Mouse (Mus musculus) hindbrain, embryonic 13.5 days (tissue): Measurements from ENCODE around the gene Tmsb15b2. TPM values are rescaled to one million over a fixed set of nuclear protein-coding genes. Genes with fewer than 3 reads are reported as not detected.
"Not testable (repeated sequence)": the region's sequence is repeated elsewhere in the genome, so short reads cannot be mapped to it uniquely, and the experiment has no call there.

Experiments used
- ATAC-seq: fragments of 200-750 bp; cut with Nextera tagmentation; 2 replicates; pipeline ENCODE4 v1.8.0; 2017; ENCODE audit warnings: moderate TSS enrichment; ENCODE audit not compliant: low FRiP score
- H3K27ac ChIP-seq: fragments of 300-500 bp; sonication (generic); 2 replicates; pipeline ENCODE4 v1.5.1; 2015; ENCODE audit warnings: inconsistent platforms, mild to moderate bottlenecking, moderate library complexity
- H3K27me3 ChIP-seq: fragments of 300-500 bp; sonication (generic); 2 replicates; pipeline ENCODE4 v1.6.1; 2015; ENCODE audit warnings: mild to moderate bottlenecking, inconsistent platforms
- H3K36me3 ChIP-seq: fragments of 300-500 bp; sonication (generic); 2 replicates; pipeline ENCODE4 v1.6.1; 2015; ENCODE audit warnings: mild to moderate bottlenecking, inconsistent platforms
- H3K4me1 ChIP-seq: fragments of 300-500 bp; sonication (generic); replicated peaks from 2 replicates; pipeline ENCODE4 v1.6.1; 2015; ENCODE audit warnings: inconsistent platforms
- H3K4me2 ChIP-seq: fragments of 300-500 bp; sonication (generic); 2 replicates; pipeline ENCODE4 v1.6.1; 2015; ENCODE audit warnings: inconsistent platforms, mild to moderate bottlenecking, moderate library complexity
- H3K4me3 ChIP-seq: fragments of 300-500 bp; sonication (generic); 2 replicates; pipeline ENCODE4 v1.5.1; 2015; ENCODE audit warnings: mild to moderate bottlenecking, inconsistent platforms
- H3K9ac ChIP-seq: fragments of 300-500 bp; sonication (generic); 2 replicates; pipeline ENCODE4 v1.6.1; 2015; ENCODE audit warnings: mild to moderate bottlenecking, inconsistent platforms
- H3K9me3 ChIP-seq: fragments of 300-500 bp; sonication (generic); 2 replicates; pipeline ENCODE4 v1.6.1; 2016; ENCODE audit warnings: inconsistent platforms
- WGBS: fragments of 180-500 bp; shearing (Covaris S2); methylation state at CpG from one replicate; pipeline ENCODE4 v1.1.7; 2015; 5-methylcytosine and 5-hydroxymethylcytosine counted together
- polyA plus RNA-seq: library from polyadenylated mRNA; unstranded; fragments of >200 nt; fragmentation: Nextera tagmentation; extraction: Ambion mirVana; gene quantifications from 2 replicates; pipeline ENCODE4 v1.2.1, GENCODE M21; 2015

The Tmsb15b2 gene
- 110 and 120 TPM in 2 replicates for polyA plus RNA-seq

DNA sequence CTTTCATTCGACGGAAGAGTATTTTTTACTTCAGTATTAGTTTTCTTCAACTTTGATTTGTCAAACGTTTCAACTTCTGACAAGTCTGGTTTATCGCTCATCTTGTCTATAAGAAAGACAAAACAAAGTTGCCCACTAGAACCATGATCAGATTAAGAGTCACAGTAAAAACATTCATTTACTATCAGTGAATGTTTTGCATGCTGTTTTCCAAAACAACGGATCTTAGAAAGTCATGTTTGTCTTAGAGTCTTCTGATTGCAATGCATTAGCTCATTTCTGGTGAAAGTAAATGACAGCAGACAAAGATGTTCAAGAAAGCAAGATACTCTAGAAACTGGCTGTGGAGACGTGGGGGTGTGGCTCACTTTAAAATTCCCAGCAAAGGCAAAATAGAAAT, at the start of gene Tmsb15b2:
Tmsb15b2 (minus strand) TSS at position 101 of the 400 bp plus-strand sequence.
- not testable (repeated sequence) for H3K27ac ChIP-seq, H3K4me1 ChIP-seq, H3K9me3 ChIP-seq, ATAC-seq, H3K36me3 ChIP-seq, H3K27me3 ChIP-seq
- peak within 1 kb of the TSS; percentile 45 for H3K4me3 ChIP-seq
- 88% methylated on average over 6 of the region's 6 CpGs for WGBS
- peak within 1 kb of the TSS; percentile 61 for H3K9ac ChIP-seq
- peak within 1 kb of the TSS; percentile 58 for H3K4me2 ChIP-seq

GRCm38 (mm10) chrX:137019310-137019709, 44.0 kb upstream of the Tmsb15b2 start:
- Histone ChIP-seq H3K9me3 (no peaks in the 10 kb centered on the region), H3K9ac (no peak overlapping the region), H3K4me3 (no peak overlapping the region), H3K27ac (no peak overlapping the region), H3K4me1 (no peaks in the 10 kb centered on the region), H3K36me3 (no peaks in the 10 kb centered on the region), H3K27me3 (no peaks in the 10 kb centered on the region), H3K4me2 (no peak overlapping the region)
- WGBS, result 24% methylated on average over 1 of the region's 1 CpGs
- ATAC-seq, result no peak; the same call in 1 of the 2 replicates

GRCm38 (mm10) chrX:137017668-137018067, 42.4 kb upstream of the Tmsb15b2 start:
- no peak for ATAC-seq
- Histone ChIP-seq H3K4me2 (no peak overlapping the region), H3K27ac (no peak overlapping the region), H3K27me3 (no peaks in the 10 kb centered on the region), H3K4me3 (no peak overlapping the region), H3K36me3 (no peaks in the 10 kb centered on the region), H3K9ac (no peak overlapping the region), H3K9me3 (no peaks in the 10 kb centered on the region), H3K4me1 (no peaks in the 10 kb centered on the region)
- 67% methylated on average over 1 of the region's 1 CpGs for WGBS

DNA sequence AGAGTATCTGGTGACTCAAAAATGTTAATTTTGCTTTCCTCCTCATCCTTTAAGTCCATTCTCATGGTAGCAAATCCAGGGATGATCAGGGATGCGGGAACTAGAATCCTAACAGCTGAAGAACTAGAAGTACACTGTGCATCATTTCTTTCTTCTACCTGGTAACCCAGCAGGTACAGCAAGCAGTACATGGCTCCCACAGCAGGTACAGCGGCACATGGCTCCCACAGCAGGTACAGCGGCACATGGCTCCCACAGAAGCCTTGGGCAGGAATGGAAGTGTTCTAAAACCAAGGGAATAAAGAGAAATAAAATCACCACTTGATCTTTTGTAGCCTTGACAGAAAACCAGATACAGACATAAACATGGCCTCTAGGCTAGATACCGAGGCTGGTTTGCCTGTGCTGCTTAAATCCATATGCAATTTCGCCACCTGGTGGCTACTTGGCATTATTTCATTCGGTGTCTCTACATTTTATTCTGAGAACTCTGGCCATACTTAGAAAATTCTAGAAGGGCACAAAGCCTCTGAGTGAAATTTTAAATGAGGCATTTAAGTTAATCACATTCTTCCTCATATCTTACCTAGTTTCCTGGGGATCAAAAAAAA, 39.9 kb upstream of the Tmsb15b2 start:
- H3K36me3 ChIP-seq, result no peaks in the 10 kb centered on the region
- ATAC-seq, result no peak
- H3K27me3 ChIP-seq, result no peaks in the 10 kb centered on the region
- no peaks in the 10 kb centered on the region for H3K4me1 ChIP-seq
- no peak overlapping the region for H3K9ac ChIP-seq
- WGBS, result 53% methylated on average over 6 of the region's 6 CpGs
- no peak overlapping the region for H3K4me2 ChIP-seq
- H3K27ac ChIP-seq, result no peak overlapping the region
- H3K9me3 ChIP-seq, result no peaks in the 10 kb centered on the region
- H3K4me3 ChIP-seq, result no peak overlapping the region

DNA sequence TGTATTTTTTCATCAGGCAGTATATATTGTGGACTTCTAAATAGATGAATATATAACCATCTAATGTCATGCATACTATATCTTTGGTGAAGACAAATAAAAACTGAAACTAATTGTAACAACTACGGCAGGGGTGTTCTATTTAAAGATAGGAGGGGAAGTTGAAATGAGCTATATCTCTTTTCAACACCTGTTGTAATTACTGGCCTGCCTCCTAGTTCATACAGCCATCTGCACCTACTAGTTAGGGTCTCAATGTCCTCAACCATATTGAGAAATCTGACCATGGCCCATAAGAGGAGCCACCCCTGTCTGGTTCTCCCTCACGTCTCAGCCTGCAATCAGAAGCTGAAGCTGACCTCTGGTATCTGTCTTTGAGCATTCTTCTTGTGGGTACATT, 21.0 kb upstream of the Tmsb15b2 start:
- peaks cover 20% of the 10 kb centered on the region for H3K4me1 ChIP-seq
- no peak overlapping the region for H3K27ac ChIP-seq
- H3K9me3 ChIP-seq, result no peaks in the 10 kb centered on the region
- H3K4me3 ChIP-seq, result no peak overlapping the region
- no peak overlapping the region for H3K4me2 ChIP-seq
- no peaks in the 10 kb centered on the region for H3K27me3 ChIP-seq
- no peak overlapping the region for H3K9ac ChIP-seq
- H3K36me3 ChIP-seq, result no peaks in the 10 kb centered on the region
- ATAC-seq, result no peak
- WGBS, result 82% methylated on average over 2 of the region's 2 CpGs

- H3K4me1 ChIP-seq, result peaks cover 23% of the 10 kb centered on the region
- H3K27me3 ChIP-seq, result no peaks in the 10 kb centered on the region
- peak overlapping the region; percentile 61 for H3K4me2 ChIP-seq
- no peaks in the 10 kb centered on the region for H3K36me3 ChIP-seq
- H3K9ac ChIP-seq, result peak overlapping the region; percentile 76
- peak overlapping the region; percentile 54 for H3K4me3 ChIP-seq
- peak overlapping the region; percentile 90 for H3K27ac ChIP-seq
- ATAC-seq, result no peak
- 24% methylated on average over 14 of the region's 14 CpGs for WGBS
- H3K9me3 ChIP-seq, result no peaks in the 10 kb centered on the region
Observed at GRCm38 (mm10) chrX:136993641-136994040, 18.3 kb upstream of the Tmsb15b2 start.

- Histone ChIP-seq H3K27me3 (no peaks in the 10 kb centered on the region), H3K36me3 (no peaks in the 10 kb centered on the region), H3K4me2 (peak within 1 kb of the TSS; percentile 61), H3K9me3 (no peaks in the 10 kb centered on the region), H3K4me1 (peaks cover 23% of the 10 kb centered on the region), H3K27ac (peak within 1 kb of the TSS; percentile 90), H3K9ac (peak within 1 kb of the TSS; percentile 76), H3K4me3 (peak within 1 kb of the TSS; percentile 54)
- 17% methylated on average over 26 of the region's 26 CpGs for WGBS
- peak; percentile 98 for ATAC-seq
Observed at GRCm38 (mm10) chrX:136992978-136993547, 17.8 kb upstream of the Tmsb15b2 start, which contains the start of gene Zcchc18. TSS of gene Zcchc18 (plus strand) at chrX:136993155.

- Histone ChIP-seq H3K4me2 (peak overlapping the region; percentile 61), H3K9me3 (no peaks in the 10 kb centered on the region), H3K4me3 (peak overlapping the region; percentile 54), H3K36me3 (no peaks in the 10 kb centered on the region), H3K9ac (peak overlapping the region; percentile 76), H3K27ac (peak overlapping the region; percentile 90), H3K4me1 (peaks cover 23% of the 10 kb centered on the region), H3K27me3 (no peaks in the 10 kb centered on the region)
- peak; percentile 73 for ATAC-seq
- WGBS, result 15% methylated on average over 19 of the region's 19 CpGs
Observed at GRCm38 (mm10) chrX:136992191-136992965, 17.1 kb upstream of the Tmsb15b2 start.

- no peaks in the 10 kb centered on the region for H3K9me3 ChIP-seq
- ATAC-seq, result no peak
- no peak overlapping the region for H3K27ac ChIP-seq
- peak overlapping the region; percentile 61; the same call in 1 of the 2 replicates for H3K4me2 ChIP-seq
- WGBS, result 49% methylated on average over 2 of the region's 2 CpGs
- no peak overlapping the region for H3K9ac ChIP-seq
- H3K4me1 ChIP-seq, result peaks cover 23% of the 10 kb centered on the region
- H3K4me3 ChIP-seq, result no peak overlapping the region
- no peaks in the 10 kb centered on the region for H3K27me3 ChIP-seq
- no peaks in the 10 kb centered on the region for H3K36me3 ChIP-seq
Observed at GRCm38 (mm10) chrX:136991274-136991673, 16.0 kb upstream of the Tmsb15b2 start.

DNA sequence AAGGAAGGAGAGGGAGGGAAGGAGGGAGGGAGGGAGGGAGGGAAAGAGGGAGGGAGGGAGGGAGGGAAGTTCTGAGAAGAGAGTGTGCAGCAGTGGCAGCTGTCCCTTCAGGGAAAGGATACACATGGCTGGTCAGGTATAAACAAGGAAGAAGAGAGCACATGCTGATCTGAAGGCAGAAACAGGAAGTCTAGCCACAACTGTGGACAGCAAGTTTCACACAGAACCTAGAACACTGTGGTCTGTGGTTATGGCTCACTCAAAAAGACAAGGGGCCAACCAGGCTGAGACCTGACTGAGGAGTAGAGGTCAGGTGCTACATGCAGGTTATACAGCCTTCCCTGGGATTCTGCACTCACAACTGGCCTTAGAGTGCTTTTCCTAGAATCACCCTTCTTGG, 10.7 kb upstream of the Tmsb15b2 start:
- Histone ChIP-seq H3K9ac (no peak overlapping the region), H3K4me1 (peaks cover 1% of the 10 kb centered on the region), H3K4me2 (no peak overlapping the region), H3K9me3 (no peaks in the 10 kb centered on the region), H3K4me3 (no peak overlapping the region), H3K27ac (no peak overlapping the region), H3K36me3 (peaks cover 3% of the 10 kb centered on the region; the same call in 1 of the 2 replicates), H3K27me3 (no peaks in the 10 kb centered on the region)
- ATAC-seq, result no peak

DNA sequence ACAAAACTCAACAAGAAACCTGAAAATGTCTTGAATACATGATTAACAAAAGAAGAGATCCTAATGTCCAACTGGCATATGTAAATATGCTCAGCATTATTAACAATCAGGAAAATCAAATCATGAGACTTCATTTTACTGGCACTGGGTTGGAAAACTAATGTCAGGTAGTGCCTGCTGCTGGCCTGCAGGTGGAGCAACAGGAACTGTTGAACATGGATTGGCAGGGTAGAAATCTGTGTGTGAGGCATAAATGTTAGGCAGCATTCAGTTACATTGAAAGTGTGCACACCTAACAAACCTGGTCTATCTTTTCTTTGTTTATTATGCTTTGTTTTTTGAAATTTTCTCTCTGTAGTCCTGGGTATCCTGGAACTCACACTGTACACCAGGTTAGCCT, 3.3 kb upstream of the Tmsb15b2 start:
- Histone ChIP-seq H3K9ac (no peak overlapping the region), H3K9me3 (no peaks in the 10 kb centered on the region), H3K27me3 (no peaks in the 10 kb centered on the region), H3K36me3 (peaks cover 3% of the 10 kb centered on the region; the same call in 1 of the 2 replicates), H3K4me3 (no peak overlapping the region), H3K27ac (no peak overlapping the region), H3K4me1 (no peaks in the 10 kb centered on the region), H3K4me2 (no peak overlapping the region)
- no peak for ATAC-seq

DNA sequence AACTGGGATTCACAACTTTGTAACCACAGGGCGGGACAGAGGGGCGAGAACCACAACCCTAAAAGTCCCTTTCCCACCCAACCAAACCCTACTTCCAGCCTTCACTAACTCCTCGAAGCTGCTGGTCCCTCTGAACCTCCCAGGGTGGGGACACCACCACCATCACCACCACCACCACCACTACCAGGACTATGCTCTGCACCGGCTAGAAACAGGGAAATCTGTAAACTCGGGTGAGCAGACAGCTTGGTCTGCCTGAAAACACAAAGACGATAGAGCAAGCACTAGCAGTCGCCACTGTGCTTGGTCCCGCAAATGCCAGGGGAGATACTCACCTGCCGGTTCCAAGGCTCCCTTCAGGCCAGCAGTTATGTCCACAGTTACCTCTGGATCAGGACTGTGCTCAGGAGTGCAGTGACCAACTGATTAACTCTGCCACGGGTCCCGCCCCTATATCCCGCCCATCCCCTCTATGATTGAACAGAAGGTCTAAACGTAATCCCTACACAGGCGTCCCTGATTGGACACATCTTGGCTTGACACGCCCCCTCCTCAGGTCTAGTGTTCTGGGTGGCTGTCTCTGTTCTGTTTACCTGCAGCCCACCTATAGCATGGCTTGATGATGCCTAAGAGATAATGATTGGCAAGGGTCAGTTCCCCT, 1.3 kb upstream of the Tmsb15b2 start, which contains the start of the genes Tmsb15l and Tmsb15b1:
Tmsb15l (minus strand) TSS at position 446 of the 661 bp plus-strand sequence.
Tmsb15b1 (minus strand) TSS at position 451 of the 661 bp plus-strand sequence.
- H3K9me3 ChIP-seq, result no peaks in the 10 kb centered on the region
- 26% methylated on average over 15 of the region's 15 CpGs for WGBS
- H3K36me3 ChIP-seq, result no peaks in the 10 kb centered on the region
- peak; percentile 100 for ATAC-seq
- no peak within 1 kb of the TSS for H3K27ac ChIP-seq
- H3K4me1 ChIP-seq, result no peaks in the 10 kb centered on the region
- peak within 1 kb of the TSS; percentile 58 for H3K4me2 ChIP-seq
- peak within 1 kb of the TSS; percentile 61 for H3K9ac ChIP-seq
- peak within 1 kb of the TSS; percentile 45 for H3K4me3 ChIP-seq
- H3K27me3 ChIP-seq, result no peaks in the 10 kb centered on the region
